Mouse (Mus musculus): ENCODE measurements at regions not wholly inside any gene's neighbourhood (a gene's known extent, or its start where the extent isn't known, plus 50 kb on each side); places are given as distances from the start of the nearest gene placed in this dataset.

- TF ChIP-seq GATA1 (IDR thresholded peaks at IDR 0.05; ENCODE audit: low read length) (no peak), TAL1 (IDR thresholded peaks at IDR 0.05; ENCODE audit: low read length) (no peak)
These were observed 303.8 kb downstream of the Gadd45g start for GRCm38 (mm10) chr13:52150281-52150680.

Data from erythroblast, embryonic 14.5 days (primary cell).